Mouse (Mus musculus): Measurements from ENCODE around the gene Dscaml1. TPM values are rescaled to one million over a fixed set of nuclear protein-coding genes. Genes with fewer than 3 reads are reported as not detected.

The Dscaml1 gene
- polyA plus RNA-seq, 1 experiment from 2014 or later = 0.87 TPM

DNA sequence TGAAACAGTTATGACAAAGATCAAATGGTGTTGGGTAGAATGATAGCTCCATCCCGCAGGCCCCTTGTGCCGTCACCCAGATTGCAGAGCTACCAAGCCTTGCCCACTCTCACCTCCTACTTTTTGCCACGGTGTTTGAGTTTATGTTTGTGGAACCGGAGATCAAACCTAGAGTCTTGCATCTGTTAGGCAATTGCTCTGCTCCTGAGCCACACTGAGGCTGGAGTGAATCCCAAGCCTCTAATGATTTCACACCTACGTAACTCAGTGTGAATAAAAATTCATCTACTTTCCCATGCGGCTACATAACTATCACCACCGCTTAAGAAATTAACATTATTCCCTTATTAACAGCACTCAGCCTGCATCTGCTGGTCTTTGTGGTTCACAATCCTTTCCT lies 192.0 kb downstream of the Dscaml1 start:
- Histone ChIP-seq H3K4me2 (replicated peaks) (no peak overlapping the region), H3K36me3 (no peaks in the 10 kb centered on the region), H3K4me3 (no peak overlapping the region), H3K27ac (no peak overlapping the region), H3K4me1 (no peaks in the 10 kb centered on the region), H3K9ac (no peak overlapping the region), H3K9me3 (no peaks in the 10 kb centered on the region), H3K27me3 (no peaks in the 10 kb centered on the region)
- no peak for ATAC-seq (ENCODE audit: insufficient number of reproducible peaks, insufficient read depth, low FRiP score, low TSS enrichment)
- WGBS = 92% methylated on average over 7 of the region's 7 CpGs

- Histone ChIP-seq H3K4me3 (no peak overlapping the region), H3K9me3 (no peaks in the 10 kb centered on the region), H3K27ac (no peak overlapping the region), H3K36me3 (no peaks in the 10 kb centered on the region), H3K27me3 (no peaks in the 10 kb centered on the region), H3K9ac (no peak overlapping the region), H3K4me1 (no peaks in the 10 kb centered on the region), H3K4me2 (replicated peaks) (no peak overlapping the region)
- ATAC-seq (ENCODE audit: insufficient number of reproducible peaks, insufficient read depth, low FRiP score, low TSS enrichment) = no peak
- 64% methylated on average over 9 of the region's 9 CpGs for WGBS
These were observed 193.6 kb downstream of the Dscaml1 start for GRCm38 (mm10) chr9:45620049-45620448.

GRCm38 (mm10) chr9:45620920-45621319 lies 194.5 kb downstream of the Dscaml1 start:
- WGBS = 87% methylated on average over 4 of the region's 4 CpGs
- H3K27ac ChIP-seq = no peak overlapping the region
- no peaks in the 10 kb centered on the region for H3K27me3 ChIP-seq

DNA sequence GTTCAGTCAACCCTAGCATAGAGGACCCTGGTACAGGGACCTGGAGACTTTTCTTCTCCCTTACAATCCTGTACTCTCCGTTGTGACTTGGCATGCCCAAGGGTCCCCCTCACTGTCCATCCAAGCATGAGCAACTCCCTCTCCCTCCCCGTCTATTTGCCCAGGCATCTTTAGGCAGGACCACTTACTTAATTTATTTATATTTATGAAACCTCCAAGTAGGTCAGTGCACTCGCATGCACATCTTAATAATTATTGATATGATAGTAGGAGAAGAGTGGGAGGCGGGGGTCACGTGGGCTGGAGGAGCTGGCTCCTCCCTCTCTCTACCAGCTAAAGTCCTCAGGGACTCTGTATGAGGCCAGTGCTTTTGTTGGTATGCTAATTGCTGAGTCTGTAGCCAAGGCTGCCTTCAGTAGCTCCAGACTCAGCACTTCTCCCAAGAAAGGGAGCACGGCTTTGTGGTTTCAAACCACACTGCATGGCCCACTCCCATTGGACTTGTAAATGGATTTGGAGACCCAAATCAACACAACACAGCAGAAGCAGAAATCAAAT lies 199.5 kb downstream of the Dscaml1 start:
- WGBS = 51% methylated on average over 6 of the region's 6 CpGs
- no peaks in the 10 kb centered on the region for H3K27me3 ChIP-seq
- H3K36me3 ChIP-seq = no peaks in the 10 kb centered on the region
- no peak overlapping the region for H3K9ac ChIP-seq
- peaks cover 4% of the 10 kb centered on the region; the same call in 1 of the 2 replicates for H3K4me1 ChIP-seq
- no peak overlapping the region for H3K4me3 ChIP-seq
- ATAC-seq (ENCODE audit: insufficient number of reproducible peaks, insufficient read depth, low FRiP score, low TSS enrichment) = no peak
- no peak overlapping the region for H3K27ac ChIP-seq
- H3K4me2 ChIP-seq (replicated peaks) = no peak overlapping the region
- H3K9me3 ChIP-seq = no peaks in the 10 kb centered on the region

More at GRCm38 (mm10) chr9:45620920-45621319, 194.5 kb downstream of the Dscaml1 start:
- H3K9ac ChIP-seq = no peak overlapping the region
- no peak for ATAC-seq (ENCODE audit: insufficient number of reproducible peaks, insufficient read depth, low FRiP score, low TSS enrichment)
- H3K4me3 ChIP-seq = no peak overlapping the region
- no peak overlapping the region for H3K4me2 ChIP-seq (replicated peaks)
- peaks cover under 1% of the 10 kb centered on the region; the same call in 1 of the 2 replicates for H3K4me1 ChIP-seq
- H3K9me3 ChIP-seq = no peaks in the 10 kb centered on the region
- H3K36me3 ChIP-seq = no peaks in the 10 kb centered on the region

DNA sequence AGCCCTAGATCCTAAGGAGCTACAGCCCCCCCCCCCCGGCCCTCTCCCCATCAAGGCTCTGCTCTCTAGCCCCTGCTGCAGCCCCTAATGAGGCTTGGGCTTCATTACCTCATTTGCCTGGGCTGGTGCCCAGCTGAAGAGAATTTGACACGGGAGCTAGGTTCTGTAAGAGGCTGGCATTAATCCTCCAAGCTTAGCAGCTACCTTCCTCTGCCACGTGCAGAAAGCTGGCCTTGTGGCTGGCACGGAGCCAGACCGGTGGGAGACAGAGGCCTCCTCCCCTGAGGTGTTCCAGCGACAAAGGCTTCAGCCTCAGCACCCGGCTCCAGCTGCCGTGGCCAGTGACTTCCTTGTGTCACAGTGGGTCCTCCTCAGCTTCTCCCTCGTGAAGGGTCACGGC lies 206.1 kb downstream of the Dscaml1 start:
- Histone ChIP-seq H3K4me2 (replicated peaks) (no peak overlapping the region), H3K36me3 (no peaks in the 10 kb centered on the region), H3K9ac (no peak overlapping the region), H3K27me3 (no peaks in the 10 kb centered on the region), H3K4me1 (peaks cover 16% of the 10 kb centered on the region), H3K4me3 (no peak overlapping the region), H3K27ac (peak overlapping the region; percentile 81), H3K9me3 (no peaks in the 10 kb centered on the region)
- peak; percentile 72 for ATAC-seq (ENCODE audit: insufficient number of reproducible peaks, insufficient read depth, low FRiP score, low TSS enrichment)
- WGBS = 36% methylated on average over 10 of the region's 10 CpGs

- peaks cover 16% of the 10 kb centered on the region for H3K4me1 ChIP-seq
- no peaks in the 10 kb centered on the region for H3K27me3 ChIP-seq
- WGBS = 50% methylated on average over 2 of the region's 2 CpGs
- no peak overlapping the region for H3K9ac ChIP-seq
- H3K9me3 ChIP-seq = no peaks in the 10 kb centered on the region
- peak overlapping the region; percentile 81 for H3K27ac ChIP-seq
- no peak for ATAC-seq (ENCODE audit: insufficient number of reproducible peaks, insufficient read depth, low FRiP score, low TSS enrichment)
- no peaks in the 10 kb centered on the region for H3K36me3 ChIP-seq
- no peak overlapping the region for H3K4me2 ChIP-seq (replicated peaks)
- no peak overlapping the region for H3K4me3 ChIP-seq
These were observed 206.6 kb downstream of the Dscaml1 start for GRCm38 (mm10) chr9:45633036-45633435.

GRCm38 (mm10) chr9:45634978-45635377 lies 208.6 kb downstream of the Dscaml1 start:
- Histone ChIP-seq H3K4me1 (peaks cover 16% of the 10 kb centered on the region), H3K9me3 (no peaks in the 10 kb centered on the region), H3K27ac (no peak overlapping the region), H3K4me3 (no peak overlapping the region), H3K9ac (no peak overlapping the region), H3K4me2 (replicated peaks) (no peak overlapping the region), H3K36me3 (no peaks in the 10 kb centered on the region), H3K27me3 (no peaks in the 10 kb centered on the region)
- no peak for ATAC-seq (ENCODE audit: insufficient number of reproducible peaks, insufficient read depth, low FRiP score, low TSS enrichment)
- 78% methylated on average over 4 of the region's 4 CpGs for WGBS

DNA sequence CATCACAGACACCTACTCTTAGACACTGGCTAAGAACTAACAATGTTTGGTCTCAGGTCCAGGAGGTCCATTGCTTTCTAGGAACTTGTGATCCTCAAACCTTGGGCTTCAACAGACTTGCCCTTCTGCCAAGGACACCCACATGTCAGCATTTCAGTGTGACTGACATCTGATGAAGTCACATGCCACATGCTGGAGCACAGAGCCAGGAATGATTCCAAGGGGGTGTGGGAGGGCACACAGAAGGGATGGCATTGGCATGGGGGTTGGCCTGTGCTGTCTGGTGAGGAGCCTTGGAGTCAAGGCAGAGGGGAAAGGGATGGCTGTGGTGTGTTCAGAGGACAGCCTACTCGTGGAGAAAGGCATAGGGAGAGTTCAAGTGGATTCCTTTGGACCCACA lies 210.9 kb downstream of the Dscaml1 start:
- Histone ChIP-seq H3K4me3 (no peak overlapping the region), H3K27me3 (no peaks in the 10 kb centered on the region), H3K9me3 (no peaks in the 10 kb centered on the region), H3K4me2 (replicated peaks) (no peak overlapping the region), H3K27ac (no peak overlapping the region), H3K4me1 (peaks cover 10% of the 10 kb centered on the region), H3K36me3 (no peaks in the 10 kb centered on the region), H3K9ac (no peak overlapping the region)
- WGBS = 67% methylated on average over 1 of the region's 1 CpGs
- no peak for ATAC-seq (ENCODE audit: insufficient number of reproducible peaks, insufficient read depth, low FRiP score, low TSS enrichment)

GRCm38 (mm10) chr9:45638184-45638917 lies 211.9 kb downstream of the Dscaml1 start:
- 76% methylated on average over 6 of the region's 6 CpGs for WGBS
- no peak for ATAC-seq (ENCODE audit: insufficient number of reproducible peaks, insufficient read depth, low FRiP score, low TSS enrichment)
- Histone ChIP-seq H3K4me1 (0 out of 2 replicates have a peak, but pooled peaks cover under 1% of the 10 kb centered on the region), H3K9me3 (no peaks in the 10 kb centered on the region), H3K36me3 (no peaks in the 10 kb centered on the region), H3K27ac (no peak overlapping the region), H3K9ac (no peak overlapping the region), H3K27me3 (no peaks in the 10 kb centered on the region), H3K4me3 (no peak overlapping the region), H3K4me2 (replicated peaks) (no peak overlapping the region)

- H3K27ac ChIP-seq = no peak overlapping the region
- H3K4me2 ChIP-seq (replicated peaks) = no peak overlapping the region
- H3K4me3 ChIP-seq = no peak overlapping the region
- no peak overlapping the region for H3K9ac ChIP-seq
- no peaks in the 10 kb centered on the region for H3K36me3 ChIP-seq
- H3K9me3 ChIP-seq = no peaks in the 10 kb centered on the region
- WGBS = 69% methylated on average over 6 of the region's 6 CpGs
- 0 out of 2 replicates have a peak, but pooled peaks cover 5% of the 10 kb centered on the region for H3K4me1 ChIP-seq
- ATAC-seq (ENCODE audit: insufficient number of reproducible peaks, insufficient read depth, low FRiP score, low TSS enrichment) = no peak
- H3K27me3 ChIP-seq = no peaks in the 10 kb centered on the region
These were observed 218.5 kb downstream of the Dscaml1 start for GRCm38 (mm10) chr9:45644833-45645388.

GRCm38 (mm10) chr9:45645526-45645925 lies 219.1 kb downstream of the Dscaml1 start:
- Histone ChIP-seq H3K36me3 (no peaks in the 10 kb centered on the region), H3K4me3 (no peak overlapping the region), H3K4me2 (replicated peaks) (no peak overlapping the region), H3K9ac (no peak overlapping the region), H3K4me1 (0 out of 2 replicates have a peak, but pooled peaks cover 5% of the 10 kb centered on the region), H3K27ac (no peak overlapping the region), H3K27me3 (no peaks in the 10 kb centered on the region), H3K9me3 (no peaks in the 10 kb centered on the region)
- no peak for ATAC-seq (ENCODE audit: insufficient number of reproducible peaks, insufficient read depth, low FRiP score, low TSS enrichment)
- WGBS = 43% methylated on average over 6 of the region's 6 CpGs
